Mouse (Mus musculus): Measurements from ENCODE around the gene Snx29.

DNA sequence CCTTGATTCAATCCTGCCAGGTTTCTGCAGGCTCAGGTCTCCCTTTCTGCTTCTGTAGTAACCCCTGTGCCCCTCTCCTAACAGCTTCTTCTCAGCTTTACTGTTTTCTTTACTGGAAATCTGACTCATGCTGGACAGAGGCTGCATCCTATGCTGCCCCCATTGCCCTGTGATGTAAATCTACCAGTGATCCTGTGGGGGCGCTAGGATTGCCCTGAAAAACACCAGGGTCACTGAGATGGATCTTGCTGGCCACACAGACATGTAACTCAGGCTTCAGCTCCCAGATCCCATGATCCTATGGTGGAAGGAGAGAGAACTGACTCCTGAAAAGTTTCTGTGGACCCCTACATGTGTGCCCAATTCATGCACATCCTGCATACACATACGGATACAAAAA, 73.9 kb downstream of the Snx29 start:
- no peak for TF ChIP-seq CTCF (IDR thresholded peaks at IDR 0.05; ENCODE audit: borderline replicate concordance, insufficient read depth, low read depth, low read length)
- TF ChIP-seq POLR2A (IDR thresholded peaks at IDR 0.05; ENCODE audit: borderline replicate concordance, insufficient read depth, low read length), result no peak
